Mouse (Mus musculus) adrenal gland, adult (tissue): ENCODE results near the gene Mcm5.
A peak's percentile ranks its signal among the peaks of the same experiment; 100 is the strongest.

Experiments used
- DNase-seq, 2 experiments: peaks; one replicate each; pipeline ENCODE4 v3.0.0; 2022 to 2023; ENCODE audit warnings: low spot score in 1 of 2; ENCODE audit not compliant: inconsistent age in 2 of 2

Mcm5 gene

DNA sequence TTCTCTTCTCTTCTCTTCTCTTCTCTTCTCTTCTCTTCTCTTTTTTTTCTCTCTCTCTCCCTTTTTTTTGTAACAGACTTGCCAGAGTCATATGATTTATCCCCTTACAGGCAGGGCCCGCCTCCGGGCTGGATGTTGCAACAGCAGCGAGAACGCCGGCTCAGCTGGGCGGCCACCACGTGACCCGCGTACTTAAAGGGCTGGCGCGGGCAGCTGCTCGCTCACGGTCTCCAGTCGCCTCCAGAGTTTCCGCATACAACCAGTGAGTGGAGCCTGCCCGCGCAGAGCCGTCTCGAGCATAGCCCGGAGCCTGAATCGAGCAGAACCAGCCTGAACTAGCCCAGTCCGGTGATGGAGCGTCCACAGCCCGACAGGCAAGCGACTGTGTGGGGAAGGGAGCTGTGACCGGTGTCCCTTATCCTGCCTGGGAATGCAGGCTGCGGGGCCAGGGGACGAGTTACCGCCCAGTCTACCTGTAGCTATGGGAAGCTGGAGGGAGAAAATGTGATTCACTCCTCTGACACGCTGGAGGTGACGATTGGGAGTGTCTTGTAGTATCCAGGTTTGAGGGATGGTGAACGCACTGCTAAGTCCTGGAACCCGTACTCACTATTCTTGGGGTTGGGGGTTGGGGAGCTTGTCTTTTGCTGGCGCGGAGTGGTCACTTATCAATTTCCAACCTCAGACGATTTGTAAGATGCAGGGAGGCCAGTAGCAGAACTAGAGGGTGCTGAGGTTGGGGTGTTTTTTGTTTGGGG is 15.8 kb upstream of the Mcm5 start, which contains the start of gene Hmox1:
Gene Hmox1 (plus strand): TSS at position 223 of the 758 bp plus-strand sequence.
- DNase-seq = peak; percentile 96 to 99

GRCm38 (mm10) chr8:75102956-75103355 is 6.4 kb upstream of the Mcm5 start:
- DNase-seq = no peak

- DNase-seq = no peak
These were observed 5.9 kb upstream of the Mcm5 start for GRCm38 (mm10) chr8:75103376-75103878.

DNA sequence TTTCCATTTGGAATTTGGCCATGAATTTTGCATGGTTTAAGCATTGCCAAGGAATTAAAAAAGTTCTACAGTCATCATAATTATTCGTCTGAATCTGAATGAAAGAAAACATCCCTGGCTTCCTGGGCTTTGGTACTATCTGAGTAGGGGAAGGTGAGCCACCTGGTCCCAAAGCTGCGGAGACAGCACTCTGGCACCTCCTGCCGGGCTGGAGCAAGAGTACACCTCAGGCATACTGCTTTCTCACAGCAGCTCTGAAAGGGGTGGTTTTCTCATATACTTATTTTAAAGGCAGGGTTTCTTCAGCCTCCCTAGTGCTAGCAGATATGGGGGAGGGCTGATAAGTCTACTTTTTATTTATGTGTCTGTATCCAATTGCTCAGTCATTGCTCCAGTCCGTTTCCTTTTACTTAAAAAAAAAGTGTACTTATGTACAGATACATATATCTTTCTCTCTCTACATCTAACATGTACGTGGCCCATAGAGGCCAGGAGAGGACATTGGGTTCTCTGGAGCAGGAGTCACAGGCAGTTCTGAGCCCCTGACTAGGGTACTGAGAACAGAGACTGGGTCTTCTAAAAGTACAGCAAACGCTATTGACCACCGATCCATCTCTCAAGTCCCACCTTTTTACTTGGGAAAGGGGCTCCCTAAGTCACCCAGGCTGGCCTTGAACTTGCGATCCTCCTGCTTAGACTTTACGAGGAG is 688 bp upstream of the Mcm5 start:
- DNase-seq = peak; percentile 86 to 94

GRCm38 (mm10) chr8:75110093-75110492 is 724 bp downstream of the Mcm5 start:
- DNase-seq = peak in 1 of 2 experiments; percentile 31

DNA sequence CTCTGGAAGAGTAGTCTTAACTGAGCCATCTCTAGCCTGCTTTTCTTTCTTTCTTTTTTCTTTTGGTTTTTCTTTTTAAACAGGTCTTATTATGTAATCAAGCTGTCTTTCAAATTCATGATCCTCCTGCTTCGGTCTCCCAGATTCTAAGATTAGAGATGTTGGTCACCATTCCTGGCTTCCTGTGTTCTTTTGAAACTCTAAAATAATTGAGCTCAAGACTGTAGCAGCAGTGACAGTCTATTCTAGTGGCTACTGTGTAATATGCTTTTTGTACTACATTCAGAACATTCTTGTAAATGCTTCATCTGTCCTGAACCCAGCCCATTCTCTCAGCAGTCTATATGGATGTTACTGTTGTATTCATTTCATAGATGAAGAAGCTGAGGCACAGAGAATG is 9.1 kb downstream of the Mcm5 start:
- DNase-seq = no peak

- no peak for DNase-seq
These were observed 9.9 kb downstream of the Mcm5 start for GRCm38 (mm10) chr8:75119287-75119686.

DNA sequence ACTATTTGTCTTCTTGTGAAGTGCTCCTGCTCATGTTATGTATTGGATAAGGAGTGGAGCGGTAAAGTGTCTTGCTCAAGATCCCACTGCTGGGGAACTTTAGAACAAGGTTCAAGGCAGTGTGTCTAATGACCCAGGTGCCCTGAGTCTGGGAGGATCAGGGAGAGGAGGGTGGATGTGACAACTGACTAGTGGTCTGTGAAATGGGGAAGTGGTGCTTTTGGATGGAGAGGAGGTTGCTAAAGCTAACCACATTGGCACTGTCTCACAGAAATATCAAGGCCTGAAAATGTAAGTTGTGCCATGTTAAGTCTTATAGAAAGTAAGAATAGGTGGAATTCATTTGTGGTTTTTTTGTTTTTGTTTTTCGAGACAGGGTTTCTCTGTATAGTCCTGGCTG is 10.4 kb downstream of the Mcm5 start:
- no peak for DNase-seq

DNA sequence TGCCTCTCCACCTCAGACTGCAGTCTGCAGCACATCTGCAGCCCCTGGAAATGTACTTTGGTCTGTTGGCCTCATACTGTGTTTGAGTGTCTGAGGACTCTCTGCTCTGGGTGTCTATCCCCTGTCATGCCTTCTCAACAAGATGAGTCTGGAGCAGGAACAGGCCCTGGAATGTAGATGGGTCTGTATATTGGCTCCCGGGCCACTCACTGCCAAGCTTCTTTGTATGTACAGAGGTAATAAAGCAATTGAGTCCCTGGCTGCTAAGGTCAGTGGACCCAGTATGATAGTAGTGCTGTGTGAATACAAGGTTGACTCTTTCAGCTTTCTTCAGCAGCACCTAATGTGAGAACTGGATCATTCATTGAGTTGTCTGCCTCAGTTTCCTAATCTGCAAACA is 18.0 kb downstream of the Mcm5 start:
- no peak for DNase-seq

- peak; percentile 35 to 79 for DNase-seq
These were observed 23.1 kb downstream of the Mcm5 start for GRCm38 (mm10) chr8:75132485-75132884.

DNA sequence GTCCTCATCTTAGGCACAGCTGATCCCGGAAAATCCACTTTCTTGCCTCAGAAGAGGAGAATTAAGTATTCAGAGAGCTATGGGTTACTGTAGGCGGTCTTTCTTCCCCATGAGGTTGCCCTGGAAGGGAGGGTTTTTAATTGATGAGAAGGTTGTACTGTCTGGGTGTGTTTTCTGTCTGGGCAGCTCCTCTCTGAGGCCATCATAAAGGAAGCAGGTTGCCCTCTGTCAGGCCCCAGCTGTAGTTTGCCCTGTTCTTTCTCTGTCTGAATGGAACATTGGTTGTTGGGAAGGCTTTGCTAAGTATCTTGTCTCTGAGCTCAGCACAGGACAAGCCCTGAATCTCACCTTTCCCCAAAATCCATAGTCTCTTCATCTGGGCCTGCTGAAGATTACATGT is 24.0 kb downstream of the Mcm5 start:
- DNase-seq = no peak

GRCm38 (mm10) chr8:75134603-75135391 is 25.4 kb downstream of the Mcm5 start:
- peak; percentile 27 to 78 for DNase-seq

GRCm38 (mm10) chr8:75135756-75136155 is 26.4 kb downstream of the Mcm5 start:
- peak in 1 of 2 experiments; percentile 45 for DNase-seq

DNA sequence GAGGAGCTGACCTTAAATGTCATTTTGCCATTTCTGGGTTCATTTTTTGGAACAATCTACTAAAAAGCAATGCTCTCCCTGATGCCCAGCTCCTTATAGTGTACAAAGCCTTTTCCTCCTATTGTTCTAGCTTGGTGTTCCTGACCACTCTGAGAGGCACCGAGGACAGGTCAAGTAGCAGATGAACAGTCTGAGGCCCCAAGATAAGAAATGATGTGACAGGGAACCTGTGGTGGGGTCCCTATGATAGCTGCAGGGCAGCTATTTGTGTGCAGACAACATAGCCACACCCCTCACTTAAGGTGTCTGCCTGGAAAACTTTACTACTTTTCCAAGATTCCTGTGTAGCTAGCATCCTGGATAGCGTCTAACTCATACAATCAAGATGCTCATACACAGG is 26.9 kb downstream of the Mcm5 start:
- DNase-seq = no peak

- no peak for DNase-seq
These were observed 28.2 kb downstream of the Mcm5 start for GRCm38 (mm10) chr8:75137536-75137935.

DNA sequence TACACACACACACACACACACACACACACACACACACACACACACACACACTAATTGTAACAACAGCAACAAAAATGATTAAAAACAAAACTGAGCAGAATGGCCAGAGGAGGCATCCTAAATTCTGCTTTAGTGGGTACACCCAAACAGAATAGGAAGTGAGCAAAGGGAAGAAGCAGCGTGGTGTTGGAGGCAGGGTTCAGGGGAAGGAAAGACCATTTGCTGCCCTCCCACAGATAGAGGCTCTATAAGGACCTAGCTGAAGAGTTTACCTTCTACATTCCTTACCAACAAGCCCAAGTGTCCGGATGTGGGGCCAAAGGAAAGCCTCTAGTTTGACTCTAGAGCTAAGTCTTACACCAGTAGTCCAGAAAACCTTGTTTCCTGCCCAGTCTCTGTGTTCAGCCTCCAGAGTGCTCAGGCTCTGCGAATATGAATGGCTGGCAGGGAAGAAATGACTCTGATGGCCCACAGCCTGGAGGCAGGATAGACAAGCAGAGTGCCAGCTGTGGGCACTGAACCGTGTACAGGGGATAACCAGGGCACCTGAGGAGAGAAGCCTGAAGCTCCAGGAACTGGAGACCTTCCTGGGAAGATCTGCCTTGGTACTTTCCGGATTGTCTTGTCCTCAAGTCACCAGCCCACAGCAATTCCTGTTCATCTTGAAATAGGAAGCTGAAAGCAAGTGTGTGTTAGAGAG is 41.7 kb downstream of the Mcm5 start:
- DNase-seq = no peak

GRCm38 (mm10) chr8:75151743-75152142 is 42.4 kb downstream of the Mcm5 start:
- no peak for DNase-seq

- no peak for DNase-seq
These were observed 43.2 kb downstream of the Mcm5 start for GRCm38 (mm10) chr8:75152505-75153082.

DNA sequence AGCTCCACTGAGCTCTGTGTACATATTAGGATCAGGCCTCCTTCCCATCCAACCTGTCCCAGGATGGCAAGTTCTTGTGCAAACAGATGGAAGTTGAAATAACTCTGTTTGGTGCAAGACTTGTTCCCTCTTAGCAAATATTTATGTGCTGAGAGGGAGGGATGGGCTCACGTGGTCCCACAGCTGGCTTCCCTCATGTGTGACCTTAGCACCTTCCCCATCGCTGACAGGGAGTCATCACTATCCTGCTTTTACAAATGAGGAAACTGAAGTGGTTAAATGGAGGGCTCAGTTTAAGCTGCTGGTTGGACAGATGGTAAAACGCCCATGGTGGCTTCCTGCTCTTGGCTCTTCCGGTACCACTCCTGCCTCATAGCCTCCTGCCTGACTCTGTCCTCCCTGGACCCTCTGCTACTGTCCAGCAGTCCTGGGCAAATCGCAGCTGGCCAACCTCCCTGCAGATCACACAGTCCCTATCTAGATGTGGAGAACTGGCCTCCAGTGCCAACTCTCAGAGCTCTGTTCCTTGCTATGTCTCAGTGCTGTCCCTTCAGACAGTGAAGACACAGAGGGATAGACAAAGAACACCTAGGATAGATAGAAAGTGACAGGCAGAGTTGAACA is 45.6 kb downstream of the Mcm5 start:
- DNase-seq = no peak

DNA sequence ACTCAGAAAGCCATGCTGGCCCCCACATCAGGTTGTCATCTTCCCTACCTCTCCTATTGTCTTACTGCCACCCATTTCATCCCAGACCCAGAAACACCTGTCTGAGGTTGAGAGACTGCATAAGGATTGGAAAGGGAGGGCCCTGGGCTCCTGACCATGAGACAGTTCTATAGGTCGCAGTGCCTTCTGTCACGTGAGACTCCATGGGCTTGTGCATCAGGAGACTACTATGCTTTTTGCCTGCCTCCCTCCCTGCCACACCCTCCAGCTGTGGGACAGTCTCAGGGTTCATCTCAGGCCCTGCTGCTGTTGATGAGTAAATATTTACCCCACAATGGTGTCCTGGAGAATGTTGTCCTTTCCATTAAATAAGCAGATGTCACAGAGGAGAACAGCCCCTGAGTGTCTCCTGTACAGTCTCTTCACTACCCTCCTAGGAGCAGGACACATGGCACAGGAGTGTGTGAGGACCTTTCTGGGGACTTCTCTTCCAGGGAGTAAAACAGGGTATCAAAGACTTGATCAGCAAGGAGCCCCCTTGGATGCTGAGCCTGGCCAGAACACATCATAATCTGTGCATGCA is 46.5 kb downstream of the Mcm5 start:
- no peak for DNase-seq
